Mouse (Mus musculus) heart, postnatal 0 days (tissue): ENCODE data around the gene Tacr2.

ENCODE experiments used
- CTCF ChIP-seq: IDR thresholded peaks from 2 replicates; pipeline ENCODE4 v1.5.1; 2016; ENCODE audit warnings: antibody characterized with exemption, control low read depth, low read depth
- EP300 ChIP-seq: IDR thresholded peaks from 2 replicates; pipeline ENCODE4 v1.6.1; 2016; ENCODE audit warnings: antibody characterized with exemption, low read depth

- TF ChIP-seq CTCF (no peak), EP300 (no peak)
These were observed 44.0 kb downstream of the Tacr2 start for GRCm38 (mm10) chr10:62296086-62296872.
